Mouse (Mus musculus) heart, postnatal 0 days (tissue): Measurements from ENCODE around the gene Zpbp.

ENCODE experiments used
- CTCF ChIP-seq: IDR thresholded peaks from 2 replicates; pipeline ENCODE4 v1.5.1; 2016; ENCODE audit warnings: antibody characterized with exemption, control low read depth, low read depth
- EP300 ChIP-seq: IDR thresholded peaks from 2 replicates; pipeline ENCODE4 v1.6.1; 2016; ENCODE audit warnings: antibody characterized with exemption, low read depth

DNA sequence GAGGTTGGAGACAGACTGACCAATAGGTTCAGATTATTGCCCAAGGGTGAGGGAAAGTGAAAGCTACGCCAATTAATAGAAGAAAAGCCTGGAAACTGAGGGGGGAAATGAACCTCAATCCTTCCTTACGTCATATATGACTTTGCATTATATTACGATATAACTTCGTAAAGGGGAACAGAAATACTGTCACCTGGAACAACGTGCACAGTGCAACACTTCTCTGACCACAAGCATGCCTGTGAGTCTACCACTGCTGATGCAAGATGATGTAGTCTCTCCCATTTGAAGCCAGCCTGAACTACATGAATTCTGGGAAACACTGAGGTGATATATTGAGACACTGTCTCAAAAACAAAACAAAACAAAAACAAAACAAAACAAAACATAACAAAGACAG lies 90.9 kb downstream of the Zpbp start:
- TF ChIP-seq CTCF, result no peak
- TF ChIP-seq EP300, result no peak
